Mouse (Mus musculus) urinary bladder, postnatal 10 days (tissue): ENCODE data around the gene Scfd2.

Experiments
- DNase-seq: peaks from one replicate; pipeline ENCODE4 v3.0.0; 2022; ENCODE audit warnings: low spot score

Scfd2 gene

GRCm38 (mm10) chr5:74311200-74311825 is 220.2 kb downstream of the Scfd2 start:
- DNase-seq: no peak

- DNase-seq: no peak
Observed at GRCm38 (mm10) chr5:74310101-74310500, 221.5 kb downstream of the Scfd2 start.

- DNase-seq: no peak
Observed at GRCm38 (mm10) chr5:74307242-74307641, 224.3 kb downstream of the Scfd2 start.

GRCm38 (mm10) chr5:74305533-74306189 is 225.9 kb downstream of the Scfd2 start:
- no peak for DNase-seq

- DNase-seq: no peak
Observed at GRCm38 (mm10) chr5:74304767-74305166, 226.8 kb downstream of the Scfd2 start.

- DNase-seq: no peak
Observed at GRCm38 (mm10) chr5:74302331-74302730, 229.2 kb downstream of the Scfd2 start.

GRCm38 (mm10) chr5:74301443-74301842 is 230.1 kb downstream of the Scfd2 start:
- no peak for DNase-seq

GRCm38 (mm10) chr5:74300931-74301330 is 230.6 kb downstream of the Scfd2 start:
- DNase-seq: no peak

GRCm38 (mm10) chr5:74300140-74300539 is 231.4 kb downstream of the Scfd2 start:
- no peak for DNase-seq

- no peak for DNase-seq
Observed at GRCm38 (mm10) chr5:74297113-74297512, 234.4 kb downstream of the Scfd2 start.

GRCm38 (mm10) chr5:74296096-74296495 is 235.5 kb downstream of the Scfd2 start:
- no peak for DNase-seq

- no peak for DNase-seq
Observed at GRCm38 (mm10) chr5:74293513-74293912, 238.0 kb downstream of the Scfd2 start.

GRCm38 (mm10) chr5:74292050-74292449 is 239.5 kb downstream of the Scfd2 start:
- DNase-seq: no peak

GRCm38 (mm10) chr5:74291575-74291974 is 240.0 kb downstream of the Scfd2 start:
- no peak for DNase-seq

- DNase-seq: no peak
Observed at GRCm38 (mm10) chr5:74289957-74290356, 241.6 kb downstream of the Scfd2 start.

GRCm38 (mm10) chr5:74288206-74288605 is 243.4 kb downstream of the Scfd2 start:
- DNase-seq: no peak

- no peak for DNase-seq
Observed at GRCm38 (mm10) chr5:74286301-74286700, 245.3 kb downstream of the Scfd2 start.

GRCm38 (mm10) chr5:74285764-74286163 is 245.8 kb downstream of the Scfd2 start:
- no peak for DNase-seq

GRCm38 (mm10) chr5:74285289-74285688 is 246.3 kb downstream of the Scfd2 start:
- no peak for DNase-seq

- DNase-seq: no peak
Observed at GRCm38 (mm10) chr5:74283545-74283944, 248.0 kb downstream of the Scfd2 start.

GRCm38 (mm10) chr5:74281480-74281879 is 250.1 kb downstream of the Scfd2 start:
- no peak for DNase-seq

GRCm38 (mm10) chr5:74279673-74280072 is 251.9 kb downstream of the Scfd2 start:
- no peak for DNase-seq

- DNase-seq: no peak
Observed at GRCm38 (mm10) chr5:74278428-74278827, 253.1 kb downstream of the Scfd2 start.

- peak; percentile 67 for DNase-seq
Observed at GRCm38 (mm10) chr5:74277712-74278111, 253.8 kb downstream of the Scfd2 start.
